Mouse (Mus musculus) hindbrain, embryonic 14.5 days (tissue): ENCODE results near the gene Gm10964. TPM values are rescaled to one million over a fixed set of nuclear protein-coding genes. Genes with fewer than 3 reads are reported as not detected.

Source experiments
- polyA plus RNA-seq: library from polyadenylated mRNA; unstranded; fragments of >200 nt; fragmentation: Nextera tagmentation; extraction: Ambion mirVana; gene quantifications from 2 replicates; pipeline ENCODE4 v1.2.1, GENCODE M21; 2014

Gm10964 gene
- polyA plus RNA-seq, 1 experiment from 2014 or later: not detected

Other genes with a start within 250 kb of the Gm10964 start
- gene Syt6, start 164.1 kb upstream of the Gm10964 start, polyA plus RNA-seq: 14.9 and 16.2 TPM in 2 replicates
- gene Atg4a-ps, start 93.3 kb upstream of the Gm10964 start, polyA plus RNA-seq: 0.11 and 0.16 TPM in 2 replicates
- gene Olfml3, start 1.4 kb upstream of the Gm10964 start, polyA plus RNA-seq: 12.0 and 12.4 TPM in 2 replicates
- 16.3 and 17.6 TPM in 2 replicates for gene Hipk1, start 52.2 kb downstream of the Gm10964 start, polyA plus RNA-seq
- 18.5 and 18.8 TPM in 2 replicates for gene Dclre1b, start 70.1 kb downstream of the Gm10964 start, polyA plus RNA-seq
- gene Ap4b1, start 70.2 kb downstream of the Gm10964 start, polyA plus RNA-seq: 20.4 and 25.2 TPM in 2 replicates
- 0.54 TPM in 1 of 2 replicates, not detected in the other for gene Gm43064, start 70.2 kb downstream of the Gm10964 start, polyA plus RNA-seq
- gene Bcl2l15, start 93.2 kb downstream of the Gm10964 start, polyA plus RNA-seq: 0.26 and 0.31 TPM in 2 replicates
- 0.17 and 0.84 TPM in 2 replicates for gene Ptpn22, start 120.4 kb downstream of the Gm10964 start, polyA plus RNA-seq
- gene Rsbn1, start 174.8 kb downstream of the Gm10964 start, polyA plus RNA-seq: 24.6 and 25.0 TPM in 2 replicates
- gene Phtf1, start 228.7 kb downstream of the Gm10964 start, polyA plus RNA-seq: 33.8 and 36.9 TPM in 2 replicates